Mouse (Mus musculus) small intestine, adult 2 months (tissue): Measurements from ENCODE around the gene Ppp3r1.

ENCODE experiments used
- CTCF ChIP-seq: fragments of 200-500 bp; IDR thresholded peaks from 2 replicates; pipeline ENCODE4 v1.5.1; 2012; ENCODE audit warnings: low read depth, mild to moderate bottlenecking, control low read depth, inconsistent platforms, low read length, moderate library complexity, mixed read lengths; ENCODE audit not compliant: insufficient replicate concordance, insufficient read length; ENCODE audit errors: extremely low read depth
- POLR2A ChIP-seq: fragments of 200-500 bp; IDR thresholded peaks from 2 replicates; pipeline ENCODE4 v1.6.1; 2012; ENCODE audit warnings: low read depth, mild to moderate bottlenecking, control low read depth, inconsistent platforms, low read length, moderate library complexity

GRCm38 (mm10) chr11:17215475-17215874 lies 56.4 kb downstream of the Ppp3r1 start:
- no peak for TF ChIP-seq CTCF
- no peak for TF ChIP-seq POLR2A
